13 mouse cellular contexts compared by ENCODE assay signal in genomic region chr5:150468431-150468830, GRCm38 (mm10). TPM values are rescaled to one million over a fixed set of nuclear protein-coding genes. Genes with fewer than 3 reads are reported as not detected.
DNase-seq lines count a peak whose midpoint lies in the region; ATAC-seq lines count a peak whose summit lies in the region.
"Had no signal": no experiment of that assay in that cellular context is flagged by ENCODE, and none has a peak within 500 bp of the region (broad histone marks: within the 10 kb centered on the region; RNA-seq: fewer than 3 reads in every experiment).

No protein-coding gene starts in this region.

- ATAC-seq in heart, embryonic 13.5 days (ENCODE audit: extremely low read depth, insufficient number of reproducible peaks, low FRiP score, low TSS enrichment), result no peak
- ATAC-seq in hindbrain, embryonic 13.5 days (ENCODE audit: low FRiP score), result no peak
- ATAC-seq: forebrain, embryonic 14.5 days; intestine, embryonic 15.5 days had no signal

- H3K36me3 ChIP-seq in heart, embryonic 13.5 days, result peaks cover 63% of the 10 kb centered on the region
- H3K36me3 ChIP-seq in hindbrain, embryonic 13.5 days, result peaks cover 72% of the 10 kb centered on the region
- no peaks in the 10 kb centered on the region for H3K36me3 ChIP-seq in forebrain, embryonic 10.5 days (replicated peaks)
- H3K36me3 ChIP-seq: intestine, embryonic 15.5 days; limb, embryonic 15.5 days had no signal

- whole genome bisulfite sequencing in heart, embryonic 13.5 days, result 46% methylated on average over 6 of the region's 6 CpGs
- WGBS in hindbrain, embryonic 13.5 days, result 72% methylated on average over 6 of the region's 6 CpGs
- 78% methylated on average over 6 of the region's 6 CpGs for WGBS in forebrain, embryonic 10.5 days

- no peak overlapping the region for H3K9ac ChIP-seq in heart, embryonic 13.5 days
- H3K9ac ChIP-seq in hindbrain, embryonic 13.5 days, result no peak overlapping the region
- H3K9ac ChIP-seq: intestine, embryonic 15.5 days; limb, embryonic 15.5 days had no signal

- H3K27ac ChIP-seq in heart, embryonic 13.5 days (replicated peaks), result peak overlapping the region; percentile 77
- H3K27ac ChIP-seq in hindbrain, embryonic 13.5 days, result no peak overlapping the region
- no peak overlapping the region for H3K27ac ChIP-seq in forebrain, embryonic 10.5 days
- H3K27ac ChIP-seq: intestine, embryonic 15.5 days; limb, embryonic 15.5 days had no signal

- H3K4me2 ChIP-seq in heart, embryonic 13.5 days, result no peak overlapping the region
- no peak overlapping the region for H3K4me2 ChIP-seq in hindbrain, embryonic 13.5 days
- H3K4me2 ChIP-seq: intestine, embryonic 15.5 days; limb, embryonic 15.5 days had no signal

- no peaks in the 10 kb centered on the region for H3K27me3 ChIP-seq in heart, embryonic 13.5 days (replicated peaks)
- no peaks in the 10 kb centered on the region for H3K27me3 ChIP-seq in hindbrain, embryonic 13.5 days
- no peaks in the 10 kb centered on the region for H3K27me3 ChIP-seq in forebrain, embryonic 10.5 days (ENCODE audit: poor library complexity, severe bottlenecking)
- H3K27me3 ChIP-seq: intestine, embryonic 15.5 days; limb, embryonic 15.5 days had no signal

- H3K4me3 ChIP-seq in heart, embryonic 13.5 days, result no peak overlapping the region
- H3K4me3 ChIP-seq in hindbrain, embryonic 13.5 days, result no peak overlapping the region
- H3K4me3 ChIP-seq in forebrain, embryonic 10.5 days, result no peak overlapping the region
- H3K4me3 ChIP-seq: intestine, embryonic 15.5 days; limb, embryonic 15.5 days had no signal

- intact Hi-C loops in gastrocnemius, postnatal 36 days (cut with DNase I), result no loop called here

- H3K9me3 ChIP-seq in heart, embryonic 13.5 days, result no peaks in the 10 kb centered on the region
- no peaks in the 10 kb centered on the region for H3K9me3 ChIP-seq in hindbrain, embryonic 13.5 days
- H3K9me3 ChIP-seq in forebrain, embryonic 10.5 days, result no peaks in the 10 kb centered on the region
- H3K9me3 ChIP-seq: intestine, embryonic 15.5 days; limb, embryonic 15.5 days had no signal

- peaks cover 31% of the 10 kb centered on the region for H3K4me1 ChIP-seq in heart, embryonic 13.5 days
- H3K4me1 ChIP-seq in hindbrain, embryonic 13.5 days (replicated peaks), result no peaks in the 10 kb centered on the region
- H3K4me1 ChIP-seq in forebrain, embryonic 10.5 days, result 0 out of 2 replicates have a peak, but pooled peaks cover 4% of the 10 kb centered on the region
- H3K4me1 ChIP-seq: intestine, embryonic 15.5 days had no signal

- DNase-seq in gastrocnemius, postnatal 25 days, result peak; percentile 34
- DNase-seq in gastrocnemius, postnatal 36 days, result no peak
- DNase-seq in kidney, postnatal 25 days, result peak; percentile 42 to 73
- peak; percentile 76 for DNase-seq in lung, postnatal 36 days
- no peak for DNase-seq in forebrain, embryonic 10.5 days (ENCODE audit: extremely low spot score, low spot score)
- no peak for DNase-seq in right cerebral cortex, postnatal 36 days (ENCODE audit: low spot score in 2 of 2)

RNA-seq across cellular contexts. Expression of gene Zar1l, which starts 49.5 kb away (rescaled TPM):
- total RNA-seq in gastrocnemius, postnatal 25 days (2021), result not detected
- total RNA-seq in gastrocnemius, postnatal 36 days (2021), result not detected
- not detected in 2 replicates for polyA plus RNA-seq in heart, embryonic 13.5 days (2015; fragmentation: Nextera tagmentation; extraction: Ambion mirVana)
- not detected in 2 replicates for polyA plus RNA-seq in hindbrain, embryonic 13.5 days (2015; fragmentation: Nextera tagmentation; extraction: Ambion mirVana)
- not detected in 2 replicates for polyA plus RNA-seq in forebrain, embryonic 10.5 days (2016; fragmentation: Nextera tagmentation; extraction: Ambion mirVana)
- total RNA-seq: neutrophil, adult 5-6 weeks had no signal
- polyA plus RNA-seq: forebrain, embryonic 14.5 days; intestine, embryonic 15.5 days; limb, embryonic 15.5 days; stomach, embryonic 14.5 days had no signal

RNA-seq across cellular contexts. Expression of gene Brca2, which starts 54.0 kb away (rescaled TPM):
- total RNA-seq in gastrocnemius, postnatal 25 days (2021), result 1 to 10 TPM in 1 of 2 experiments, under 1 TPM in 1; 0.77 to 1.3 TPM
- total RNA-seq in gastrocnemius, postnatal 36 days (2021), result 1 to 10 TPM; 1.0 to 1.2 TPM
- polyA plus RNA-seq in heart, embryonic 13.5 days (2015; fragmentation: Nextera tagmentation; extraction: Ambion mirVana), result 16.6 and 20.2 TPM in 2 replicates
- 13.6 and 15.6 TPM in 2 replicates for polyA plus RNA-seq in hindbrain, embryonic 13.5 days (2015; fragmentation: Nextera tagmentation; extraction: Ambion mirVana)
- polyA plus RNA-seq in forebrain, embryonic 10.5 days (2016; fragmentation: Nextera tagmentation; extraction: Ambion mirVana), result 43.3 and 44.0 TPM in 2 replicates

Comparison
In these comparisons a context has a peak if more than half of its experiments do, and no peak if none do; other contexts are left out.
1. DNase-seq: peak in gastrocnemius, postnatal 25 days (single experiment), kidney, postnatal 25 days (2 of 2) and lung, postnatal 36 days (single experiment); none in gastrocnemius, postnatal 36 days (0 of 2), forebrain, embryonic 10.5 days (single experiment) and right cerebral cortex, postnatal 36 days (0 of 2).